Mouse (Mus musculus): Measurements from ENCODE around the gene Nhlh1.

DNA sequence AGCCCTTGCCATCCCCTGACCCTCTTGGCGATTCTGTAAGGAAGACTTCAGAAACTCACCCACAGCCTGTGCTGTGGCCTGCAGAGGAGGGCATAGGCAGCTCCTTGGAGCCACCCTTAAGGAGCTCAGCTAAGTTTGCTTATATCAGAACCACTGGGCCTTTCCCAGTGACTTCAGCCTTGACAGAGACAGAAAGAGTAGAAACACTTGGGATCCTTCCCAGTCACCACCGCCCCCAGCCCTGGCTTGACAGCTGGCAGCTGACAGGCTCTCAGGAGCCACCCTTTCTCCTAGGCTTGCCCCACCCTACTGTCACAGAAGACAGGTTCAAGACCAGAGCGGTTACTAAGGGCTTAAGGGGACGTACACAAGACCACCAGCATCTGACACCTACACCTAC, 1.1 kb downstream of the Nhlh1 start:
- no peak for TF ChIP-seq POLR2A (IDR thresholded peaks at IDR 0.05; ENCODE audit: borderline replicate concordance, extremely low read depth, low read depth, low read length)
- no peak for TF ChIP-seq CTCF (IDR thresholded peaks at IDR 0.05; ENCODE audit: insufficient read depth, low read length)
